Mouse (Mus musculus) C2C12 (cell line): ENCODE data around the gene Nppc.

Experiments
- CTCF ChIP-seq: IDR thresholded peaks from one replicate; pipeline ENCODE4 v1.5.1; 2011; ENCODE audit not compliant: control insufficient read depth, insufficient read depth, insufficient read length
- FOSL1 ChIP-seq: IDR thresholded peaks from one replicate; pipeline ENCODE4 v1.8.0; 2011; ENCODE audit warnings: mild to moderate bottlenecking, low read length; ENCODE audit not compliant: poor library complexity, insufficient read depth, severe bottlenecking
- MAX ChIP-seq: IDR thresholded peaks from one replicate; pipeline ENCODE4 v1.6.1; 2011; ENCODE audit warnings: mild to moderate bottlenecking, control low read depth
- MYOG ChIP-seq: IDR thresholded peaks from one replicate; pipeline ENCODE4 v1.6.1; 2011; ENCODE audit not compliant: control insufficient read depth, insufficient read length; ENCODE audit errors: extremely low read depth
- USF1 ChIP-seq: IDR thresholded peaks from one replicate; pipeline ENCODE4 v1.6.1; 2011; ENCODE audit warnings: low read depth, mild to moderate bottlenecking, control low read depth, moderate library complexity

GRCm38 (mm10) chr1:86665091-86665490 is 5.3 kb downstream of the Nppc start:
- TF ChIP-seq CTCF (no peak), FOSL1 (no peak), MAX (no peak), USF1 (no peak), MYOG (no peak)
